Mouse (Mus musculus) ES-E14 (cell line): ENCODE data around the gene Fgd2.

ENCODE experiments used
- CHD2 ChIP-seq: IDR thresholded peaks from 2 replicates; pipeline ENCODE4 v1.6.1; 2014; ENCODE audit warnings: mild to moderate bottlenecking, low read depth, low read length, inconsistent platforms
- HCFC1 ChIP-seq: IDR thresholded peaks from 2 replicates; pipeline ENCODE4 v1.6.1; 2012; ENCODE audit warnings: low read length, inconsistent platforms, borderline replicate concordance; ENCODE audit not compliant: insufficient read depth
- MAFK ChIP-seq: IDR thresholded peaks from 2 replicates; pipeline ENCODE4 v1.6.1; 2014; ENCODE audit warnings: mild to moderate bottlenecking, low read depth, low read length, inconsistent platforms; ENCODE audit not compliant: insufficient read depth
- ZC3H11A ChIP-seq: IDR thresholded peaks from 2 replicates; pipeline ENCODE4 v1.6.1; 2012; ENCODE audit warnings: low read depth, mild to moderate bottlenecking, inconsistent platforms, low read length, borderline replicate concordance
- ZNF384 ChIP-seq: IDR thresholded peaks from 2 replicates; pipeline ENCODE4 v1.6.1; 2012; ENCODE audit warnings: low read depth, low read length, inconsistent platforms

DNA sequence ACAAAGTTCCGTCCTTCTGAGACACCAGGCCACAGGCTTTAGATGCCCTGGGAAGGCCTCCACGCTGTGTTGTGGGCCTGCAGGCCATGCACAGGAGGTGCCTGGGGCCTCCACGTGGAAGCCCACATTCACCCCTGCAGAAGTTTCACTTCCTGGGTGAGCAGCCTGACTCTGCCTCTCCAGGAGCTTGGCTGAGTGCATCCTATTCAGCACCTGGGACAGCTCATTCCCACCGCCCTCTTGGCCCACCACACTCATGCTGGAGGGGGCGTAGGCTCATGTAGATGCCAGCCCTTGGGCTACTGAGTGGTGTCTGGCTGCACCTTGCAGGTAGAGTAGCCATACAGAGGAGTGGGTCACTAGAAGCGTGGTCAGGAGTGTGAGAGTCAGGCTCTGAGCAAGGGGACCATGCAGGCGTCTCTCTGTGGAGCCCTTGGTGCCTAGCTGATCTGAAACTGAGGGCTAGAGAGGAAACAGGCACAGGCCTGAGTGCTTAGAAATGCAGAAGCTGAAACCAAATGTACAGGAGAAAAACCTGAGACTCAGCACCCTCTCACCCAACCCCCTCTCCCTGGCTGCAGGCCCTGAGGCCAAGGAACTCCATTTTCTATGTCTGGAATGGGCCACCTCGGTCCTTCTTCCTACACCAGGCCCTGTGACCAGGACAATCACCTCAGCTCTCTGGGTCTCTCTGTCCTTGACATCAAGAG is 1.4 kb downstream of the Fgd2 start:
- TF ChIP-seq ZC3H11A (no peak), MAFK (no peak), HCFC1 (no peak), ZNF384 (no peak), CHD2 (no peak)
